Mouse (Mus musculus) C2C12 (cell line): ENCODE data around the gene Psmd11.

Source experiments
- CEBPB ChIP-seq: IDR thresholded peaks from one replicate; pipeline ENCODE4 v1.6.1; 2011; ENCODE audit warnings: low read depth, mild to moderate bottlenecking, control low read depth, moderate library complexity
- CTCF ChIP-seq: IDR thresholded peaks from one replicate; pipeline ENCODE4 v1.5.1; 2011; ENCODE audit not compliant: control insufficient read depth, insufficient read depth, insufficient read length
- MAX ChIP-seq: IDR thresholded peaks from one replicate; pipeline ENCODE4 v1.6.1; 2011; ENCODE audit warnings: mild to moderate bottlenecking, control low read depth
- MYOD1 ChIP-seq: IDR thresholded peaks from one replicate; pipeline ENCODE4 v1.6.1; 2011; ENCODE audit warnings: low read depth; ENCODE audit not compliant: control insufficient read depth, insufficient read length
- MYOG ChIP-seq: IDR thresholded peaks from one replicate; pipeline ENCODE4 v1.6.1; 2011; ENCODE audit not compliant: control insufficient read depth, insufficient read length; ENCODE audit errors: extremely low read depth
- USF1 ChIP-seq: IDR thresholded peaks from one replicate; pipeline ENCODE4 v1.6.1; 2011; ENCODE audit warnings: low read depth, mild to moderate bottlenecking, control low read depth, moderate library complexity

DNA sequence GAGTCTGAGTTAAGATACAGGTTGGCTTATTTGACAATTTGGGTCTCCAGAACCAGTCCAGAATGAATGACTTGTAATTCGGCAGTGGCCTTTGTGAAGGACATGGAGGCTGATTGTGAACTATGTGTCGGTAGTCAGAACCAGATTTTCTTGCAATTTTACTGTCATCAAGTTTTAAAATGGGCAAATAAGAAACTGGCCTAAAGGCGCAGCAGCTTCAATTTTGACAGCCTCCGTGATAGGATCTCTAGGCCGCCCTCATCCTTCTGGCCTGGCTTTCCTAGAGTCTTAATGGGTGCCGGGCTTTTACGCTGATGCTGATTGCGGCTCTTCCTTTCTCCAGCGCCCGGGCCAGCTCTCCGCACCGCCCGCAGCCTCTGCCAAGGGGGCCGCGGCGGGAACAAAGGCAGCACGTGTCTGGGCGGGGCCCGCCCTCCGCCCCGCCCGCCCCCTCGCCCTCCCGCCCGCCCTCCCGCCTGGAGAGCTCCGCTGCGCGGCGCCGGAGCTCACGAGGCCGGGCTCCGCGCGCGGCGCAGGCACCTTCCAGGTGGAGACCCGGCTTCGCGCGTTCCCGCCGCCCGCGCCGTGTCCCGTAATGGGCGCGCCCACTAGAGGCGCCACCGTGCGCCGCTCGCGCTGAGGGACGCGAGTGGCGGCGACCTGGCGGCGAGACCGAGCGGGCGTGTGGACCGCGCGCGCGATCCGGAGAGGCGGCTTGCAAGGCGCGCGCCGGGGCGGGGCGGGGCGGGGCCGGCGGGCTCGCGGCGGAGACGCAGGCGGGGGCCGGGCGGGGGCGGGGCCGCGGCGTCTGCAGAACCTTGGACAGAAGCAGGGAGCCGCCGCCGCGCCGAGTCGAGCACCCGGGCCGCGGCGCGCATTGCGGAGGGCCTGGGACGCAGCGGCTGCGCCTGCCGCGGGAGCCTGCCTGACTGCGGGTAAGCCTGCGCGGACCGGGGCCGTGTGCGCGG lies 48.1 kb downstream of the Psmd11 start, which contains the start of gene Cdk5r1:
- peak; percentile 76 for TF ChIP-seq CTCF
- TF ChIP-seq MAX = peak; percentile 10
- no peak for TF ChIP-seq USF1
- TF ChIP-seq MYOD1 = no peak
- TF ChIP-seq MYOG = no peak
- no peak for TF ChIP-seq CEBPB
